Mouse (Mus musculus) embryonic facial prominence, embryonic 15.5 days (tissue): ENCODE measurements around the gene Gm13275. TPM values are rescaled to one million over a fixed set of nuclear protein-coding genes. Genes with fewer than 3 reads are reported as not detected.

Source experiments
- polyA plus RNA-seq: library from polyadenylated mRNA; unstranded; fragments of >200 nt; fragmentation: Nextera tagmentation; extraction: Ambion mirVana; gene quantifications from 2 replicates; pipeline ENCODE4 v1.2.1, GENCODE M21; 2015

Gene Gm13275
- polyA plus RNA-seq, 1 experiment from 2014 or later = not detected

Other genes with a start within 250 kb of the Gm13275 start
- gene Ifna15, start 236.2 kb upstream of the Gm13275 start, polyA plus RNA-seq = not detected in 2 replicates
- not detected in 2 replicates for gene Ifna14, start 222.7 kb upstream of the Gm13275 start, polyA plus RNA-seq
- gene Ifna9, start 202.1 kb upstream of the Gm13275 start, polyA plus RNA-seq = not detected in 2 replicates
- not detected in 2 replicates for gene Ifna12, start 191.1 kb upstream of the Gm13275 start, polyA plus RNA-seq
- not detected in 2 replicates for gene C87499, start 160.1 kb upstream of the Gm13275 start, polyA plus RNA-seq
- gene Ifna13, start 150.0 kb upstream of the Gm13275 start, polyA plus RNA-seq = not detected in 2 replicates
- gene Ifna16, start 117.6 kb upstream of the Gm13275 start, polyA plus RNA-seq = not detected in 2 replicates
- not detected in 2 replicates for gene Ifna2, start 110.6 kb upstream of the Gm13275 start, polyA plus RNA-seq
- not detected in 2 replicates for gene Ifnab, start 103.1 kb upstream of the Gm13275 start, polyA plus RNA-seq
- gene Gm26566, start 72.7 kb upstream of the Gm13275 start, polyA plus RNA-seq = 0.72 and 1.2 TPM in 2 replicates
- 90.9 and 93.4 TPM in 2 replicates for gene Klhl9, start 72.0 kb upstream of the Gm13275 start, polyA plus RNA-seq
- not detected in 2 replicates for gene Gm13271, start 39.6 kb upstream of the Gm13275 start, polyA plus RNA-seq
- 0.32 and 0.75 TPM in 2 replicates for gene Gm13283, start 34.4 kb upstream of the Gm13275 start, polyA plus RNA-seq
- 0.49 and 0.58 TPM in 2 replicates for gene Gm13290, start 20.7 kb upstream of the Gm13275 start, polyA plus RNA-seq
- not detected in 2 replicates for gene Gm13289, start 17.6 kb upstream of the Gm13275 start, polyA plus RNA-seq
- not detected in 2 replicates for gene Gm13272, start 14.6 kb upstream of the Gm13275 start, polyA plus RNA-seq
- gene Ifnz, start 12.4 kb upstream of the Gm13275 start, polyA plus RNA-seq = 0.28 and 0.69 TPM in 2 replicates
- 1.0 TPM in 1 of 2 replicates, not detected in the other for gene Gm13276, start 8.8 kb upstream of the Gm13275 start, polyA plus RNA-seq
- gene Gm13277, start 5.9 kb upstream of the Gm13275 start, polyA plus RNA-seq = not detected in 2 replicates
- not detected in 2 replicates for gene Gm13278, start 2.9 kb upstream of the Gm13275 start, polyA plus RNA-seq
- not detected in 2 replicates for gene Gm13279, start 2.9 kb downstream of the Gm13275 start, polyA plus RNA-seq
- 1.7 TPM in 2 replicates for gene Gm13285, start 5.2 kb downstream of the Gm13275 start, polyA plus RNA-seq
- not detected in 2 replicates for gene Gm13287, start 8.8 kb downstream of the Gm13275 start, polyA plus RNA-seq
- not detected in 2 replicates for gene Gm13288, start 11.0 kb downstream of the Gm13275 start, polyA plus RNA-seq
- not detected in 2 replicates for gene Ifna7, start 21.7 kb downstream of the Gm13275 start, polyA plus RNA-seq
- gene Ifna11, start 25.5 kb downstream of the Gm13275 start, polyA plus RNA-seq = not detected in 2 replicates
- not detected in 2 replicates for gene Ifna6, start 32.9 kb downstream of the Gm13275 start, polyA plus RNA-seq
- not detected in 2 replicates for gene Ifna5, start 41.0 kb downstream of the Gm13275 start, polyA plus RNA-seq
- not detected in 2 replicates for gene Ifna4, start 47.4 kb downstream of the Gm13275 start, polyA plus RNA-seq
- gene Ifna1, start 55.6 kb downstream of the Gm13275 start, polyA plus RNA-seq = not detected in 2 replicates
- gene Ifne, start 85.7 kb downstream of the Gm13275 start, polyA plus RNA-seq = not detected in 2 replicates